Mouse (Mus musculus) heart, postnatal 0 days (tissue): ENCODE measurements at regions not wholly inside any gene's neighbourhood (a gene's known extent, or its start where the extent isn't known, plus 50 kb on each side); places are given as distances from the start of the nearest gene placed in this dataset.

ENCODE experiments used
- ATAC-seq: fragments of 200-750 bp; cut with Nextera tagmentation; 2 replicates; pipeline ENCODE4 v1.8.0; 2017; ENCODE audit warnings: low read depth, moderate number of reproducible peaks, moderate library complexity; ENCODE audit not compliant: insufficient read depth
- DNase-seq: peaks from one replicate; pipeline ENCODE4 v3.0.0-alpha.2; 2016; ENCODE audit warnings: low spot score
- H3K27ac ChIP-seq: fragments of 300-500 bp; sonication (generic); 2 replicates; pipeline ENCODE4 v1.5.1; 2014; ENCODE audit warnings: low read depth, mild to moderate bottlenecking
- H3K27me3 ChIP-seq: fragments of 300-500 bp; sonication (generic); 2 replicates; pipeline ENCODE4 v1.6.1; 2014; ENCODE audit warnings: low read length, mixed read lengths; ENCODE audit not compliant: control insufficient read depth, insufficient read depth
- H3K36me3 ChIP-seq: fragments of 300-500 bp; sonication (generic); replicated peaks from 2 replicates; pipeline ENCODE4 v1.6.1; 2014; ENCODE audit warnings: low read length, mixed read lengths; ENCODE audit not compliant: control insufficient read depth, insufficient read depth
- H3K4me1 ChIP-seq: fragments of 300-500 bp; sonication (generic); 2 replicates; pipeline ENCODE4 v1.6.1; 2014; ENCODE audit warnings: antibody characterized with exemption; ENCODE audit not compliant: control insufficient read depth, insufficient read depth
- H3K4me2 ChIP-seq: fragments of 300-500 bp; sonication (generic); 2 replicates; pipeline ENCODE4 v1.6.1; 2014; ENCODE audit warnings: low read depth, mild to moderate bottlenecking, low read length, moderate library complexity
- H3K4me3 ChIP-seq: fragments of 300-500 bp; sonication (generic); 2 replicates; pipeline ENCODE4 v1.5.1; 2014; ENCODE audit warnings: low read depth, low read length
- H3K9ac ChIP-seq: fragments of 300-500 bp; sonication (generic); replicated peaks from 2 replicates; pipeline ENCODE4 v1.6.1; 2014; ENCODE audit warnings: low read depth, low read length, mixed read lengths
- H3K9me3 ChIP-seq: fragments of 300-500 bp; sonication (generic); replicated peaks from 2 replicates; pipeline ENCODE4 v1.6.1; 2016; ENCODE audit warnings: low read length; ENCODE audit not compliant: control insufficient read depth
- CTCF ChIP-seq: IDR thresholded peaks from 2 replicates; pipeline ENCODE4 v1.5.1; 2016; ENCODE audit warnings: antibody characterized with exemption, control low read depth, low read depth
- EP300 ChIP-seq: IDR thresholded peaks from 2 replicates; pipeline ENCODE4 v1.6.1; 2016; ENCODE audit warnings: antibody characterized with exemption, low read depth
- WGBS: fragments of 180-500 bp; shearing (Covaris S2); extraction: QIAGEN DNeasy Blood & Tissue Kit; methylation state at CpG from one replicate; pipeline ENCODE4 v1.1.7; 2014; 5-methylcytosine and 5-hydroxymethylcytosine counted together

DNA sequence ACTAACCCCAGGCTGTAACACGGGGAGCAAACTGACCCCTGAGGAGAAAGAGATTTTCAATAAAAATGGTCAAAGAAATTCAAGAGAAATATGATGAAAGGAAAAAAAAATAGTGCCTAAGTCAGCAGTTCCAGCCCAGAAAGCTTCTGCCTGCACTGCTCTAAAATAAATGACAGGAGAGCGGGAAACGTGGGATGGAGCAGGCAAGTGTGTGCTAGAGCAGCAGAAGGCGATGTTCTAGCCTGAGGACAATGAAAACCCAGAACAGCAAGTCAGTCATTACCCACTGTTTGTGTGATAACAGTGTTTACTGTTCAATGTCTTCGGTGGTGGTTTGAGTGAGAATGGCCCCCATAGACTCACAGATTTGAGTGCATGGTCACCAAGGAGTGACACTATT, 91.4 kb upstream of the Rmdn2 start:
- no peak for ATAC-seq

DNA sequence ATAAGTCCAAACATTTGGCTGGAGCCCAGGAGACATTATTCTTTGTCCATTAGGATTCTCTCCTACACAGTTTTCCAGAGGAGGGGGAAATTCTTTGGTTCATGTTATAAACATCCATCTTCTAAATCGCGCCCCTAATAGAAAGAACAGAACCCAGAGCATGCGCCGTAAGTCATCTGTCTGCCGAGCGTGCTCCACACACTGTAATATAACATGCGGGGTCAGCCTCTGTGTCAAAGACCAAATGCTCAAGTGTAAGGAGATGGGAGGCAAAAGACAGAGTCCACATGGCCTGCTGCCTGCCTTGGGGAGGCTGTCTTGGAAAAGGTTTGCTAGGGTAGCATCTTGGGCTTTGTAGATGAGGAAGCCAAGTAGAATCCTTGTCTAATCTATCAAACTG, 90.0 kb upstream of the Rmdn2 start:
- no peaks in the 10 kb centered on the region for H3K36me3 ChIP-seq
- no peak overlapping the region for H3K4me2 ChIP-seq
- DNase-seq (no peak), ATAC-seq (no peak)
- no peak overlapping the region for H3K27ac ChIP-seq
- no peak overlapping the region for H3K4me3 ChIP-seq
- H3K27me3 ChIP-seq, result no peaks in the 10 kb centered on the region
- no peak overlapping the region for H3K9ac ChIP-seq
- TF ChIP-seq EP300, result no peak
- no peak for TF ChIP-seq CTCF
- no peaks in the 10 kb centered on the region for H3K9me3 ChIP-seq
- 86% methylated on average over 7 of the region's 7 CpGs for WGBS
- no peaks in the 10 kb centered on the region for H3K4me1 ChIP-seq

More for the DNA sequence above, 91.4 kb upstream of the Rmdn2 start:
- Histone ChIP-seq H3K27ac (no peak overlapping the region), H3K4me2 (no peak overlapping the region), H3K9me3 (no peaks in the 10 kb centered on the region), H3K4me1 (no peaks in the 10 kb centered on the region), H3K9ac (no peak overlapping the region), H3K4me3 (no peak overlapping the region), H3K36me3 (no peaks in the 10 kb centered on the region), H3K27me3 (no peaks in the 10 kb centered on the region)
- WGBS, result 85% methylated on average over 5 of the region's 5 CpGs
- DNase-seq, result no peak
- TF ChIP-seq CTCF (no peak), EP300 (no peak)

DNA sequence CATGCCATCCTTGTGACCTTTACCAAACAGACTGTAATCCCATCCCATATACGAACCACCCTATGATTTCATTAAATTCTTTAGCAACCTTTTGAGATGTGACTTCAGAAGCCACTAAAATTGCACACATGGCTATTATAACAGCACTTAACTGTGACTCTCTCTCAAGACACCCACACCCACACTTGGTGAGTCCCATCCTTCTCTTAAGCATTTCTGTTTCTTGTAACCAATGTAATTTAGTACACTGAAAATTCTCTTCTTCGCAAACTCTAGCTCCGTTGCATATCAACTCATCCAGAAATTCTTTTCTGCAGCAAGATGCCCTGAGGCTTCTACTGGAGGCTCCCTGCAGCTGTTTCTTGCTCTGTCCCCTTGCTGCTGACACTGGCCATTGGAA, 88.4 kb upstream of the Rmdn2 start:
- Histone ChIP-seq H3K9me3 (no peaks in the 10 kb centered on the region), H3K9ac (no peak overlapping the region), H3K4me1 (no peaks in the 10 kb centered on the region), H3K4me2 (no peak overlapping the region), H3K36me3 (no peaks in the 10 kb centered on the region), H3K27me3 (no peaks in the 10 kb centered on the region), H3K4me3 (no peak overlapping the region), H3K27ac (no peak overlapping the region)
- 87% methylated on average over 3 of the region's 3 CpGs for WGBS
- TF ChIP-seq EP300, result no peak
- TF ChIP-seq CTCF, result no peak
- ATAC-seq, result no peak
- DNase-seq, result no peak

DNA sequence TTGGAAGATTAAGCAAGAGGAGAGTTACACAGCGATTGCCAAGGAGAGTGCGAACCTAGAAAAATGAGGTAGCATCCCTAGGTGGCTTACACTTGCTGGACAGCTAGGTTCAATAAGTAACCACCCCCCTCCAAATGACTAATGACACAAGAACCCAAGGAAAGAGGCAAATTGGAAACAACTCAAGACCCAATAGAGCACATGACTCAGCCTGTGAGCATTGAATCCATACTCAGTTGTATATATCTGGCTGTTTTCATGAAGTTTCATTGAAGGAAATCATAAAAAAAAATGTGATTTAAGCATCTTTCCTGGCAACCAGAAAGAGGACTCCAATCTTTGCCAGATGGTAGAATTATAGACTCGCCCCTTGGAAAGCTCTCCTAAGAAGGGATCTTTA, 84.3 kb upstream of the Rmdn2 start:
- ATAC-seq (no peak), DNase-seq (no peak)
- Histone ChIP-seq H3K27ac (no peak overlapping the region), H3K4me3 (no peak overlapping the region), H3K4me1 (no peaks in the 10 kb centered on the region), H3K9me3 (no peaks in the 10 kb centered on the region), H3K4me2 (no peak overlapping the region), H3K27me3 (no peaks in the 10 kb centered on the region), H3K9ac (no peak overlapping the region), H3K36me3 (no peaks in the 10 kb centered on the region)
- 87% methylated on average over 3 of the region's 3 CpGs for WGBS
- TF ChIP-seq EP300, result no peak
- TF ChIP-seq CTCF, result no peak

DNA sequence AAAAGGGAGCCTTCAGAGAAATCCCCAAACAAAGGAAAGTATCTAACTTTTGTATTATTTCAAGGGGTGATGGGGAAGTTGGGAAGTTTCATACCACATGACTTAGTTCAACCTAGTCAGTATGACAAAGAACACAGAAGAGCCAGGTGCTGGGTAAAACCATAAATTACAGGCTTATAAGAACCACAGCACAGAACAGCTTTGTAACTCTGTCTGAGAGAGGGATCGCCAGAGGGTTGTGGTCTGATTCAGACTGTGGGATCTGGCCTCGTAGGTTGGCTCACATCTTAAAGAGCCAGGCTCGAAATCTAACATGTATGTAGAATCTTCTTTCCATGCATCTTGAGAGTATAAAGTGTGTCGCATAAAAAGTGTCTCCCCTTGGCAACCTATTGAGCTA, 75.1 kb upstream of the Rmdn2 start:
- DNase-seq (no peak), ATAC-seq (no peak)
- Histone ChIP-seq H3K9me3 (no peaks in the 10 kb centered on the region), H3K36me3 (no peaks in the 10 kb centered on the region), H3K27me3 (no peaks in the 10 kb centered on the region), H3K27ac (no peak overlapping the region), H3K4me2 (no peak overlapping the region), H3K9ac (no peak overlapping the region), H3K4me1 (no peaks in the 10 kb centered on the region), H3K4me3 (no peak overlapping the region)
- TF ChIP-seq CTCF (no peak), EP300 (no peak)
- WGBS, result 65% methylated on average over 4 of the region's 4 CpGs

DNA sequence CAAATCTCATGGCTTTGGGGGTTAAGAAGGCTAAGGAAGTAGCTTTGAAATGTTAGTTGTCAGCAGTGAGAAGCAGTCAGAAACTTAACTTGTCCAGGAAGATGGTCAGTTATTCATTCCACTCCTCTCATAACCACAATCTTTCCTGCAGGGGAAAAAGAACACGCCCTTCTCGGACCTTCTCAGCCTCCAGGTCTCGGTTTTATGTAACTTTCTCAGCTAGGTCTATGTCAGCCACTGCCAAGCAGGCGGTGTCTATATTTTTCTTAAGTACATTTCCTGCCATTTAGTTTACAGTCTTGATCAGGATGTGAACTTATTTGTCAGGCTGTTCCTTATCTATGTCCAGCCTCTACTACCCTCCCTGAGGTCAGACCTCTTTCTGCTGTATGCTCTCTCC, 72.9 kb upstream of the Rmdn2 start:
- no peaks in the 10 kb centered on the region for H3K36me3 ChIP-seq
- H3K27me3 ChIP-seq, result no peaks in the 10 kb centered on the region
- no peak overlapping the region for H3K27ac ChIP-seq
- no peak overlapping the region for H3K4me3 ChIP-seq
- ATAC-seq (no peak), DNase-seq (no peak)
- no peaks in the 10 kb centered on the region for H3K9me3 ChIP-seq
- H3K4me2 ChIP-seq, result no peak overlapping the region
- H3K4me1 ChIP-seq, result peaks cover 7% of the 10 kb centered on the region
- WGBS, result 60% methylated on average over 4 of the region's 4 CpGs
- TF ChIP-seq EP300 (no peak), CTCF (no peak)
- H3K9ac ChIP-seq, result no peak overlapping the region
